Mouse (Mus musculus) layer of hippocampus, postnatal 14 days (tissue): ENCODE measurements at regions not wholly inside any gene's neighbourhood (a gene's known extent, or its start where the extent isn't known, plus 50 kb on each side); places are given as distances from the start of the nearest gene placed in this dataset.
A peak's percentile ranks its signal among the peaks of the same experiment; 100 is the strongest.

Experiments
- DNase-seq, 2 experiments: peaks; one replicate each; pipeline ENCODE4 v3.0.0; 2021 to 2022; ENCODE audit warnings: low spot score in 2 of 2, mixed read lengths in 1 of 2

- DNase-seq: no peak
These were observed 60.0 kb upstream of the Ajap1 start for GRCm38 (mm10) chr4:153542631-153543031.

GRCm38 (mm10) chr4:153543900-153544648, 61.5 kb upstream of the Ajap1 start:
- DNase-seq: no peak

GRCm38 (mm10) chr4:153546709-153547108, 64.1 kb upstream of the Ajap1 start:
- DNase-seq: no peak

GRCm38 (mm10) chr4:153547111-153547510, 64.5 kb upstream of the Ajap1 start:
- DNase-seq: no peak

DNA sequence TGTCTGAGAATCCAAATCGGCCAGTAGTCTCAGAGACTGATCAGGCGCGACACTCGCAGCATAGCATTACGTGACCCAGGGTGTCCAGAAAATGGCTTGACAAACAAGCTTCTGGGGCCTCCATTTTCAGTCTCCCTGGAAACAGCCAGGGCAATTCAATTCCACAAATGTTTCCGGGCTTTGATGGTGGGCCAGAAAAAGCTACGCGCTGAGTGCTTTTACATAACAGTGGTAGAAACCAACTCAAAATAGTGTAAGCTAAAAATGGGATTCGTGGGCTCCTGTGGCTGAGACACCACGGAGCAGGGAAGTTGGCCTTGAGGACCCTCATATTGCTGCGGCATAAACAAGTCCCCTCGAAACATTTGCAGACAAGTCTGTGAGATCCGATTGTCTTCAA, 65.3 kb upstream of the Ajap1 start:
- DNase-seq: peak; percentile 32 to 37

GRCm38 (mm10) chr4:153551291-153551690, 68.7 kb upstream of the Ajap1 start:
- no peak for DNase-seq

GRCm38 (mm10) chr4:153552483-153552882, 69.9 kb upstream of the Ajap1 start:
- no peak for DNase-seq

DNA sequence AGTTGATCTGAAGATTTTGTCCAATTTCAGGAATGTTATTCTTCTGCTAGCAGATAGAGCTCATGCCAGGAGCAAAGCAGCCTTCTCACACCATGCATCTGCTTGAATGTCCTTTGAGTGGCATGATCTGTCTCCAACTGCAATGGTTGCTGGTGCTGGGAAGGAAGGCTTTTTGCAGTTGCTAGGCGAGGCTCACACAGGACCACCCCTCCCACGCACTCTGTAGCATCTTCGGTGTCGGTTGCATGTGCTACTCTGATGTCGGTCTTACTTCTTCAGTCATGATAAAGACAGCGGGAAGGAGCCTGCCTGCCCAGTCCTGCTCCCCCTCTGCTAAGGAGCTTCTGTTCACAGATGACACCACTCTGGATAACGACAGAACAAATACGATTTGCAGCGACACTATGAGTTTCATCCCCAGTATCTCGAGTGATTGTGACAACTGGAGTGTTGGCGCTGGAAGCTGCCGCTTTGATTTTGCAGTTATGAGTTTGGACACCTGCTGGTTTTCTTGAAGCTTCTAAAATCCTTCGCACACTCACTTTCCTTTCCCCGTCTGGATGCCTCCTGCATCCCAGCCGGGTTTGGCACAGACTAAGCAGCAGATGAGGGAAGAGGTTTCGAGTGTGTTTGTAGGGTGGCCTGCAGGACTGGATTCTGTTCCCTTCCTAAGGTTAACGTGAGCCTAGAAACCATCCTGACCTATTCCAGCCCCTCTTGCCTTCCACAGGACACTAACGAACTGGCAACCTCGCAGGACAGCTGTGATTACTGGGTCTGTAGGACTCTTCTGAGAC, 75.4 kb upstream of the Ajap1 start:
- DNase-seq: peak in 1 of 2 experiments; percentile 18

GRCm38 (mm10) chr4:153559568-153559967, 77.0 kb upstream of the Ajap1 start:
- no peak for DNase-seq

- DNase-seq: no peak
These were observed 77.6 kb upstream of the Ajap1 start for GRCm38 (mm10) chr4:153560193-153560592.

DNA sequence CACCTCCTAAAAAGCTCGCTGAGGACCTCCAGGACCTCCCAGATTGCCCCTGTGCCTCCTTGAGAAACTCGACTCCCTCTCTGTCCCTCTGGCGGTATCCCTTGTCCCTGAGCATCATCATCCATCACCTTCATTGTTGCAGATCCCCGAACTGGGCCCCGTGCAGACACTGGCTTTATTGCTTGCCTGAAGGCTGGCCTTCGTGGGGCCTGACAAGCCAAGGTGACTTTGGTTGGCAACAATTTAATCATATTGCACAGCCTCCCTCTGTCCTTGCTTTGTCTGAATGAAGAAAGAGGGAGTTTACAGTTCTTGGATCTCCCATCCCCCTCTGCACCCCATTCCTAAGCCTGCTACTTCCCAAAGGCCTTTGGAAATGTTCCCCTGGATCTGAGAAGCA, 78.3 kb upstream of the Ajap1 start:
- no peak for DNase-seq

GRCm38 (mm10) chr4:153561991-153562390, 79.4 kb upstream of the Ajap1 start:
- no peak for DNase-seq

DNA sequence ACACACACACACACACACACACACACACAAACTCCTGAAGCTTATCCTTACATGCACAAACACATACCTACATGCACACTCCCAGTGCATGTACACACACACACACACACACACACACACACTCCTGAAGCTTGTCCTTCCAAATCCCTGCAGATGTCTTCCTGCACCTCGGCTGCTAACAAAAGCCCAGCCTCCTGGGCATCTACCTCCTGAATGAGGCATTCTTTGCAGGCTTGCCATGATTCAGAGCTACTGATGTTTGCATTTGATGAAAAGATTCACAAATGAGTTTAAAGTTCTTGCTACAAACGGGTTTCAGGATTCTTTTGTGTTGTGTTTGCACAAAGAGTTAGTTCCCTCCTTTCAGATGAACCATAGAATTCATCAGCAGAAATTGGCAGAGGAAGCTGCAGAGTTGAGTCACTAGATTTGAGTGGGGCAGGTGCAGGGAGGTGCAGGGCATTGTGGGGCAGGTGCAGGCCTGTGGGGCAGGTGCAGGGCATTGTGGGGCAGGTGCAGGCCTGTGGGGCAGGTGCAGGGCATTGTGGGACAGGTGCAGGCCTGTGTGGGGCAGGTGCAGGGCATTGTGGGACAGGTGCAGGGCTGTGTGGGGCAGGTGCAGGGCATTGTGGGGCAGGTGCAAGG, 84.8 kb upstream of the Ajap1 start:
- no peak for DNase-seq

- DNase-seq: no peak
These were observed 90.7 kb upstream of the Ajap1 start for GRCm38 (mm10) chr4:153573180-153573769.

GRCm38 (mm10) chr4:153593291-153593690, 110.7 kb upstream of the Ajap1 start:
- no peak for DNase-seq

DNA sequence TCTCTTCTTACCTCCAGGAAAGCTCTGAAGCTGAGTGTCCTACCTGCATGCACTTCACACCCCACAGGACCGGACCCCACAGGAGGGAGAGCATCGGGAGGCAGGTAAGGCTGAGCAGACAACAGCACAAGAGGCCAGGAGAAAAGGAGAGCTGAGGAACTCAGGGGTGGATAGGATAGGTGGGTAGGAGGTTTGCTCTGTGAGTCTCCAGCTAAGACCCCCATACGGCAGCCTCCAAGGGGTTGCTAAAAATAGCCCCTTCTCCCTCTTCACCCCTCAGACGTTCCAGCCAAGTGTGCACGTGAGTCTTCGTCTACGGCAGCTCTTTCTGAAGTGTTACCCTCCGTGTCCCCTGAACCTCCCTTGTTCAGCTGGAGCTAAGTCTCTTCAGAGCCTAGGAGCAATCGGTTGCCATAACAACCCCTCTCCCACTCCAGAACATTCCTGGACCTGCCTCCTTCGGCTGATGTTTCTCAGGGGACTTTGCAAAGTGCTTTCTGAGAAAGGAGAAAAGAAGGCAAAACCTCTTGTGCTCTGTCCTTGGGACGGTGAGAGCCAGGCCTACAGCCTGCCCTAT, 117.3 kb upstream of the Ajap1 start:
- peak in 1 of 2 experiments; percentile 15 for DNase-seq

GRCm38 (mm10) chr4:153602496-153602895, 119.9 kb upstream of the Ajap1 start:
- no peak for DNase-seq

DNA sequence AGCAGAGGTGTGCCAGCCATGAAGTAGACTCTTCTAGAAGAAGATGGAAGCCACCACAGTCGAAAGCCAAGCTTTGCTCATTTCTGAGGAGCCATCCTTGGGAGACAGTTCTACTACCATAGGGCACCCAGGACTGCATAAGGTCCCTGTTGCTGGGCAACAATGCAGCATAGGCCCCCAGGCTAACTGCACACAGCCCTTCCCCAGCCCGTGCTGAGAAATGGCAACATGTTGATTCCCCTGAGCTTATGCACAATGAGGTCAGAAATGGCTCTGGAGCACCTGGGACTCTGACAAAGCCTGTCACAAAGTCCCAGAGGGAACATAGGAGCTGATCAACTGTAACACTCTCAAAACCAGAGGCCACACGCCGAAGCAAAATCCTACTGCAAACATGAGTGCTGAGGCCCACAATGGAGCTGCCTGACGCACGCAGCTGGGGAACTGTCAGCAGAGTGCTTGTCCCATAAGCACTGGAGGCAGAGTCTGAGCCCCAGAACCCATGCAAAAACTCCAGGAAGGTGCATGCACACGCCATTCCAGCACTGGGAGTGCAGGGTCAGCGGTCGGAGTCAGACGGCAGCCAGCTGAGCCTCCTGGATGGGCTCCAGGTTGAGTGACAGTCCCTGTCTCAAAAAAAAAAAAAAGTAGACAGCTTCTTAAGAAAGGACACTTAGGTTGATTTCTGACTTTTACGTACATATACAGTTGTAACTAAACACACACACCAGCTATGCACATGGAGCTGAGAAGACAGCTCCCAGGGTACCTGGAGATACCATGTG, 120.6 kb upstream of the Ajap1 start:
- no peak for DNase-seq

- no peak for DNase-seq
These were observed 121.3 kb upstream of the Ajap1 start for GRCm38 (mm10) chr4:153603936-153604335.

DNA sequence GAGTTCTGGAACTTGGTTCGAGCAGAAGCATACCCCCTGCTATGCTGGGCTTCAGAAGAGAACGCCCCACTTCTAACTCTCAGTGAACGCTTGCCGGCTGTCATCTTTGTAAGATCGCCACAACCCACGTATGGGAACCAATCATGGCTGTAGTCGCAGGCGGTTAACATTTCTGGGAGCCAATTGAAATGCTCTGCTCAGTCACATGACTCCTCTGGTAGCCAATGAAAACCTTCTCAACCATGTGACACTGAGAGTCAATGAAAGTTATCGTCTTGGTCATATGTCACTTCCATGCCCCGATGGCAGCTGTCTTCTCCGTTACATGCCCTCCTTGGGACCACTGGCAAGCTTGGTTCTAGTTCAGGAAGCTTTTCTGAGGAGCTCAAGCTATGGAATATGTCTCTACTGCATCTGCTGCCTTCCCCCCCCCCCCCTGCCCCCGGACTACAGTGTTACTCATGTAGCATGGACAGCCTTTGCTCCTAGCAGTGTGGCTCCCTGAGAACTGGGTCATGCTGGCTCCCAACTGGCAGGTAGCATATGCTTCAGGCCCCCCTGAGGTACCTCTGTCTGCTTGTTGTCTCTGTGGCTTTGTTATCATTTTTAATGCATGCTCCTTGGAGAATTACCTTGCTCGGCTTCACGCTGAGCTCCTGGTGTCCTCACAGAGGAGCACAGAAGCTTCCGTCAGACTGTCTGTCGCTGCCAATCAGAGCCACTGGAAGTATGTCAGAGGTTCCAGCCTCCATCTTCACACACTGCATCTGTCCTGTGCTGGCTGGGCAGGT, 122.3 kb upstream of the Ajap1 start:
- no peak for DNase-seq
